Mouse (Mus musculus) embryonic fibroblast, embryonic 13.5 days (primary cell): ENCODE measurements at regions not wholly inside any gene's neighbourhood (a gene's known extent, or its start where the extent isn't known, plus 50 kb on each side); places are given as distances from the start of the nearest gene placed in this dataset.

Experiments
- H3K27ac ChIP-seq: 2 replicates; pipeline ENCODE4 v1.5.1; 2012; ENCODE audit warnings: low read length, control low read depth, inconsistent platforms; ENCODE audit not compliant: insufficient read depth
- H3K4me1 ChIP-seq: 2 replicates; pipeline ENCODE4 v1.6.1; 2011; ENCODE audit warnings: low read length; ENCODE audit not compliant: control insufficient read depth, insufficient read depth
- H3K4me3 ChIP-seq: 2 replicates; pipeline ENCODE4 v1.5.1; 2011; ENCODE audit warnings: mild to moderate bottlenecking, control low read depth, low read length; ENCODE audit not compliant: insufficient read depth
- CTCF ChIP-seq: IDR thresholded peaks from 2 replicates; pipeline ENCODE4 v1.5.1; 2011; ENCODE audit warnings: mild to moderate bottlenecking, control low read depth, low read length, moderate library complexity, borderline replicate concordance; ENCODE audit not compliant: insufficient read depth
- POLR2A ChIP-seq: IDR thresholded peaks from 2 replicates; pipeline ENCODE4 v1.6.1; 2011; ENCODE audit warnings: low read depth, mild to moderate bottlenecking, control low read depth, low read length, moderate library complexity

GRCm38 (mm10) chr15:61873047-61873446 is 950.2 kb upstream of the A1bg start:
- no peaks in the 10 kb centered on the region for H3K4me1 ChIP-seq
- H3K4me3 ChIP-seq, result no peak overlapping the region
- no peak overlapping the region for H3K27ac ChIP-seq
- TF ChIP-seq POLR2A, result no peak
- no peak for TF ChIP-seq CTCF

GRCm38 (mm10) chr15:61860759-61861158 is 937.9 kb upstream of the A1bg start:
- TF ChIP-seq CTCF, result no peak
- TF ChIP-seq POLR2A, result no peak
- H3K4me1 ChIP-seq, result no peaks in the 10 kb centered on the region
- no peak overlapping the region for H3K27ac ChIP-seq
- H3K4me3 ChIP-seq, result no peak overlapping the region

DNA sequence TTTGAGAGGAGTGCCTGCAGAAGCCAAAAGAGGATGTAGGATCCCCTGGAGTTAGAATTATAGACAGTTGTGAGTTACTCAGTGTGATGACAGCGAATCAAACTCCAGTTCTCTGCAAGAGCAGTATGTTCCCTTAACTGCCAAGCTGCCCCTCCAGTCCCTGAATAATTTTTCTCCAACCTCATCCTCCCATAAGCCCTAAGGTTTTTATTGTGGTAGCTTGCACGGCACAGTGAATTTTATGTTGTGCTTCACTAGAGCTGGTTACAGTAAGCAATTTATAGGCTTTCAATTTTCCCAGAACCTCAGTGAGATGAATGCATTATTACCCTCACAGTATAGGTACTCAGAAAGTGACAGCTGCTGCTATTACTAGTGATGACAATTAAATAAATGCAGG is 933.1 kb upstream of the A1bg start:
- no peak for TF ChIP-seq CTCF
- TF ChIP-seq POLR2A, result no peak
- Histone ChIP-seq H3K4me1 (no peaks in the 10 kb centered on the region), H3K27ac (no peak overlapping the region), H3K4me3 (no peak overlapping the region)

- Histone ChIP-seq H3K4me3 (no peak overlapping the region), H3K27ac (no peak overlapping the region), H3K4me1 (no peaks in the 10 kb centered on the region)
- TF ChIP-seq CTCF, result no peak
- TF ChIP-seq POLR2A, result no peak
These were observed 889.9 kb upstream of the A1bg start for GRCm38 (mm10) chr15:61812671-61813070.

DNA sequence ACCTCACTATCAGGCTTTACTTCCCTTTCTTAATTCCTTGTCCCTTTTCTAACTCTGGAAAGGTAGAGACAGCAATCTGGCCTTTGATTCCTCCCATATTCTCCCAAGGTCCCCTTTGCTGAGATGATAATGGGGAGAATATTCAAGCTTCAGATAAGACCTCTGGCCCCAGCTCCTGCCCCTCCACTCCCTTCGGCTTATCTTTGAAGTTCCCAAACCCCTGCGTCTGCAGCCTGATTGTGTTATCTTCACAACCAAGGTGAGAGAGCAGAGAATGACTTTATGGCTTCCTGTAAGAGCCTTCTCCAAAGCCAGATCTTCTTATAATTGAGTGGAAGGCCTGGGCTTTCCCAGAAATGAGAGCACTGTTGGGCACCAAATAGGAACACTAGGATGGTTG is 882.6 kb upstream of the A1bg start:
- Histone ChIP-seq H3K4me3 (no peak overlapping the region), H3K27ac (no peak overlapping the region), H3K4me1 (no peaks in the 10 kb centered on the region)
- no peak for TF ChIP-seq CTCF
- no peak for TF ChIP-seq POLR2A

- H3K27ac ChIP-seq, result no peak overlapping the region
- H3K4me3 ChIP-seq, result no peak overlapping the region
- H3K4me1 ChIP-seq, result peaks cover 3% of the 10 kb centered on the region; the same call in 1 of the 2 replicates
- TF ChIP-seq CTCF (no peak), POLR2A (no peak)
These were observed 877.3 kb upstream of the A1bg start for GRCm38 (mm10) chr15:61800155-61800554.

- Histone ChIP-seq H3K4me1 (peaks cover 3% of the 10 kb centered on the region; the same call in 1 of the 2 replicates), H3K4me3 (no peak overlapping the region), H3K27ac (peak overlapping the region; percentile 57; the same call in 1 of the 2 replicates)
- TF ChIP-seq POLR2A (no peak), CTCF (no peak)
These were observed 875.0 kb upstream of the A1bg start for GRCm38 (mm10) chr15:61797827-61798226.

- TF ChIP-seq POLR2A (no peak), CTCF (no peak)
- Histone ChIP-seq H3K4me3 (no peak overlapping the region), H3K27ac (no peak overlapping the region), H3K4me1 (peaks cover 3% of the 10 kb centered on the region; the same call in 1 of the 2 replicates)
These were observed 871.7 kb upstream of the A1bg start for GRCm38 (mm10) chr15:61794506-61794905.

DNA sequence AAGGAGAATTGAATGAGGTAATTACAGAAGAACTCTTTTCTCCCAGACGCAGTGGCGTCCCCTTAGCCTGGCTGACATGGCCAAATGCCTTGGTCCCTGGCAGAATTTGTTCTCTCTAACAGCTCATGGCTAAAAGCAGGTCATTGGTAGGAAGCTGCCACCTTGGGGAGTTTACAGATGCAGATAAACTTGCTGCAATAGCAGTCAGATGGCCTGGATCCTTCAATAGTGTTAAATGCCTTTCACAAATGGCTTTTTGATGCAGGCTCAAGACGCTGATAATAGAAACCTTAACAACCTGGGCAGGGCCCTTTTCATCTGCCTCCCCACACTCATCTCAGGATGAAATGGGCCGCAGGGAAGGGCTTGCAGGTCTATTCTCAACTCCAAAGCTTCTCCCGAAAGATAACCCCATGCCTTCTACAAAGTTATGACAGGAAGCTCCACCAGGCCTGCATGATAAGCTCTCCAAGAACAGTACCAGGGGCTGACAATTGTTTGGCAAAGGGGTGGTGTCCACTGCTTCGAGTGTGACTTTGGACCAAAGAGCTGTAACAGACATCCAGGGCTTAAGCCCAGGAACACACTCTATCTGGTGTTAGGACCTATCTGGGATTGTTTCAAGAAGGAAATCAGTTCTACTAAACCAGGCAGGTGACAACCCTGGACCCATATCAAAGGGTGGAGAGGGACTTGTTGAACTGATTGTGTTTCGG is 867.2 kb upstream of the A1bg start:
- no peak overlapping the region for H3K4me3 ChIP-seq
- no peak overlapping the region for H3K27ac ChIP-seq
- TF ChIP-seq POLR2A, result no peak
- no peak for TF ChIP-seq CTCF
- no peaks in the 10 kb centered on the region for H3K4me1 ChIP-seq

DNA sequence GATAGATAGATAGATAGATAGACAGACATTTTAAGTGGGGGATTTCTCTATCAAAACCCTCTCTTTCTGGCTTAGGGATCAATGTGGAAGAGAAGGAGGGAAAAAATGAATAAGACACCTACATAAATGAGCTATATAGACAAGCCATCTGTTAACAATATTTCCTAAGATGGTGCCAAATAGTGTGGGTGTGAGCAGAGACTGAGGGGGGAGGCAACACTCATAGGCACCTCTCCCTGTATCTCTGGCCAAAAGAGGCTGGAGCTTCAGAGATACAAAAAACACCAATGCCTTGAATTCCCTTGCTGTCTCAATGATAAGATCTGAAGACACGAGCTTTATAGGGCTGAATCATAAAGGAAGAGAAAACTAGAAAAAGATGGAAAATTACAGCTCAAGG is 864.2 kb upstream of the A1bg start:
- Histone ChIP-seq H3K4me1 (no peaks in the 10 kb centered on the region), H3K4me3 (no peak overlapping the region), H3K27ac (no peak overlapping the region)
- TF ChIP-seq POLR2A, result no peak
- no peak for TF ChIP-seq CTCF
